Mouse (Mus musculus) B cell, adult 67 days (primary cell): ENCODE data around the gene Cmklr1. TPM values are rescaled to one million over a fixed set of nuclear protein-coding genes. Genes with fewer than 3 reads are reported as not detected.

ENCODE experiments used
- total RNA-seq, 2 experiments: library from RNA; stranded (reverse); gene quantifications; 4 replicates each; pipeline ENCODE4 v1.2.4; 2023

Cmklr1 gene
- under 1 TPM; 0.71 to 0.81 TPM for total RNA-seq

DNA sequence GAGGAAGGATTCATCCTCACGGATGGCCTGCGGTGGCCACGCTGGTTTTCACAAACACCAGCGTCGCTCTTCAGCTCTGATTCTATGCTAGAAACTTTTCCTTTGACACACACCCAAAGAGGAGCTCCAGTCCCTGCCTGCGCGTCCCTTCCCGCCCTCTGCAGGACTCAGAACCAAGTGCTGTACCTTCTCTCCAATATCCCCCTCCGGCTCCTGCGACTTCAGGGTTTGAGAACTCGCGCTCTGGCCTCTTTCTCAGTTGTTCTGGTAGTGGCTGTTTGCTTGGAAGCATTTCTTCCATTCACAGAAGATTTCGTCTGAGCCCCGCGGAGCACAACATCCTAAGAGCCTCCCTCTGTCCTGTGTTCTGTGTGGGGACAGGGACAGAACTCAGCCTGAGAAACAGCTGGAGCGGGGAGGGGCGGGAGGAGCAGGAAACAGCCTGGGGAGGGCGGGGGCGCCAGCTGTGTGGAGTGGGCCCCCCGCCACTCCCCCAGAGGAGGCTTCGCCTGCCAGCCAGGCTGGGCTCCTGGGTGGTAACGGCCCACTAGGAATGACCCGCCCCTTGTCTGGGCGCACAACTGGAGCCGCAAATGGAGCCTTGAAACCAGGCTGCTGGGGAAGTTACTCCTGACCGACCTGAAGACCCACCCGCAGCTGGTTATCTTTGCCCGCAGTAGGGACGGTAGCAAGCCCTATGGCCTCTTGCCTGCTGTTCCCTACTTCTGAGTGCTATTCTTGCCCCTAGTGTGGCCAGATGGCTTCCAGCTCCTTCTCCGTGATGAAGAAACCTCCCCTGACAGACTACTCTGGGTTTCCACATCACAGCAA is at the start of gene Cmklr1:
Gene Cmklr1, minus strand, starts transcription at position 392 of the 831 bp plus-strand sequence.

Other genes starting within 250 kb of the Cmklr1 start
- under 1 TPM; 0.21 to 0.38 TPM for gene Wscd2, start 160.1 kb downstream of the Cmklr1 start, total RNA-seq
- not detected for gene 1700069L16Rik, start 74.3 kb upstream of the Cmklr1 start, total RNA-seq
- 1 to 10 TPM; 6.1 to 9.5 TPM for gene Ficd, start 85.4 kb upstream of the Cmklr1 start, total RNA-seq
- gene Sart3, start 122.1 kb upstream of the Cmklr1 start, total RNA-seq = 10 to 100 TPM; 74.5 to 82.6 TPM
- 10 to 100 TPM; 60.0 to 61.4 TPM for gene Iscu, start 122.3 kb upstream of the Cmklr1 start, total RNA-seq
- not detected for gene Tmem119, start 150.1 kb upstream of the Cmklr1 start, total RNA-seq
- 10 to 100 TPM; 50.5 to 59.7 TPM for gene Selplg, start 182.2 kb upstream of the Cmklr1 start, total RNA-seq